ENCODE assay signal across 8 mouse cellular contexts in genomic region chr9:120433747-120434146, GRCm38 (mm10). TPM values are rescaled to one million over a fixed set of nuclear protein-coding genes. Genes with fewer than 3 reads are reported as not detected.
DNase-seq lines count a peak whose midpoint lies in the region; ATAC-seq and TF ChIP-seq lines count a peak whose summit lies in the region.

No protein-coding gene starts in this region.

- H3K9ac ChIP-seq in heart, adult 2 months (ENCODE audit: low read depth, low read length): no peak overlapping the region
- no peak overlapping the region for H3K9ac ChIP-seq in forebrain, embryonic 12.5 days
- H3K9ac ChIP-seq in hindbrain, embryonic 13.5 days: no peak overlapping the region
- H3K9ac ChIP-seq in midbrain, embryonic 13.5 days (replicated peaks): no peak overlapping the region

- DNase-seq in heart, adult 2 months: peak; percentile 67 to 68
- no peak for DNase-seq in heart, postnatal 25 days (ENCODE audit: low spot score)
- DNase-seq in c-Kit-positive CD71-positive TER-119-positive erythroid progenitor cells, embryonic 14.5 days (ENCODE audit: low spot score): peak; percentile 71
- peak; percentile 50 to 59 for DNase-seq in left cerebral cortex, postnatal 36 days (ENCODE audit: low spot score in 2 of 2)
- peak; percentile 39 to 58 for DNase-seq in spleen, adult 2 months (ENCODE audit: low read depth in 1 of 2, low spot score in 2 of 2)

- H3K36me3 ChIP-seq in heart, adult 2 months (ENCODE audit: control insufficient read depth, insufficient read depth, low read length): no peaks in the 10 kb centered on the region
- H3K36me3 ChIP-seq in forebrain, embryonic 12.5 days (replicated peaks): no peaks in the 10 kb centered on the region
- H3K36me3 ChIP-seq in hindbrain, embryonic 13.5 days: no peaks in the 10 kb centered on the region
- H3K36me3 ChIP-seq in midbrain, embryonic 13.5 days: no peaks in the 10 kb centered on the region
- H3K36me3 ChIP-seq in spleen, adult 2 months (ENCODE audit: control insufficient read depth, insufficient read depth, low read length): no peaks in the 10 kb centered on the region

- intact Hi-C loops in heart, adult 2 months (cut with DNase I): loop anchor here (1.0 kb wide), 2 partner anchors 63 to 137 kb away; no protein-coding TSS in a partner anchor
- intact Hi-C loops in heart, postnatal 25 days (cut with DNase I): loop anchor here (1.0 to 5.0 kb wide), 2 partner anchors 63 to 149 kb away; no protein-coding TSS in a partner anchor
- intact Hi-C loops in left cerebral cortex, postnatal 36 days (cut with DNase I): loop anchor here (1.0 to 10.0 kb wide), 2 partner anchors 63 to 141 kb away; partner anchors contain the start of gene Rpl14

- no peak for TF ChIP-seq POLR2A in heart, adult 2 months (IDR thresholded peaks at IDR 0.05; ENCODE audit: insufficient read depth, low read depth, low read length)
- no peak for TF ChIP-seq POLR2A in spleen, adult 2 months (IDR thresholded peaks at IDR 0.05; ENCODE audit: low read depth, low read length)

- no peak overlapping the region for H3K27ac ChIP-seq in heart, adult 2 months
- no peak overlapping the region for H3K27ac ChIP-seq in forebrain, embryonic 12.5 days
- H3K27ac ChIP-seq in hindbrain, embryonic 13.5 days: no peak overlapping the region
- H3K27ac ChIP-seq in midbrain, embryonic 13.5 days: no peak overlapping the region
- no peak overlapping the region for H3K27ac ChIP-seq in spleen, adult 2 months (ENCODE audit: insufficient read depth, low read length)

- ATAC-seq in forebrain, embryonic 12.5 days (ENCODE audit: low FRiP score): peak; percentile 53
- ATAC-seq in hindbrain, embryonic 13.5 days (ENCODE audit: low FRiP score): peak; percentile 65; the same call in 1 of the 2 replicates
- ATAC-seq in midbrain, embryonic 13.5 days: peak; percentile 66

- no peaks in the 10 kb centered on the region for H3K4me1 ChIP-seq in heart, adult 2 months (ENCODE audit: control insufficient read depth, insufficient read depth, low read length)
- H3K4me1 ChIP-seq in forebrain, embryonic 12.5 days: peaks cover 20% of the 10 kb centered on the region
- H3K4me1 ChIP-seq in hindbrain, embryonic 13.5 days (replicated peaks): no peaks in the 10 kb centered on the region
- H3K4me1 ChIP-seq in midbrain, embryonic 13.5 days (replicated peaks): peaks cover 8% of the 10 kb centered on the region
- H3K4me1 ChIP-seq in spleen, adult 2 months (ENCODE audit: control insufficient read depth, insufficient read depth, insufficient read length): no peaks in the 10 kb centered on the region

- H3K9me3 ChIP-seq in forebrain, embryonic 12.5 days: no peaks in the 10 kb centered on the region
- no peaks in the 10 kb centered on the region for H3K9me3 ChIP-seq in hindbrain, embryonic 13.5 days
- no peaks in the 10 kb centered on the region for H3K9me3 ChIP-seq in midbrain, embryonic 13.5 days

- H3K4me2 ChIP-seq in forebrain, embryonic 12.5 days: no peak overlapping the region
- no peak overlapping the region for H3K4me2 ChIP-seq in hindbrain, embryonic 13.5 days
- H3K4me2 ChIP-seq in midbrain, embryonic 13.5 days (replicated peaks): no peak overlapping the region

- TF ChIP-seq CTCF in heart, adult 2 months (IDR thresholded peaks at IDR 0.05): no peak
- peak; percentile 97 for TF ChIP-seq CTCF in spleen, adult 2 months (IDR thresholded peaks at IDR 0.05; ENCODE audit: extremely low read depth, insufficient read depth, insufficient read length, insufficient replicate concordance)

- H3K79me2 ChIP-seq in heart, adult 2 months (replicated peaks; ENCODE audit: control insufficient read depth, insufficient read depth, low read length): no peaks in the 10 kb centered on the region

- no peaks in the 10 kb centered on the region for H3K27me3 ChIP-seq in heart, adult 2 months (ENCODE audit: control insufficient read depth, insufficient read depth, low read length)
- H3K27me3 ChIP-seq in forebrain, embryonic 12.5 days: no peaks in the 10 kb centered on the region
- peaks cover 15% of the 10 kb centered on the region for H3K27me3 ChIP-seq in hindbrain, embryonic 13.5 days
- H3K27me3 ChIP-seq in midbrain, embryonic 13.5 days: peaks cover 7% of the 10 kb centered on the region; the same call in 1 of the 2 replicates
- no peaks in the 10 kb centered on the region for H3K27me3 ChIP-seq in spleen, adult 2 months (ENCODE audit: control insufficient read depth, insufficient read depth, low read length)

- TF ChIP-seq EP300 in heart, adult 2 months (IDR thresholded peaks at IDR 0.05; ENCODE audit: insufficient read depth, low read depth, low read length): peak; percentile 61; the same call in 1 of the 2 replicates

- no peak overlapping the region for H3K4me3 ChIP-seq in heart, adult 2 months
- no peak overlapping the region for H3K4me3 ChIP-seq in forebrain, embryonic 12.5 days (replicated peaks)
- no peak overlapping the region for H3K4me3 ChIP-seq in hindbrain, embryonic 13.5 days
- no peak overlapping the region for H3K4me3 ChIP-seq in midbrain, embryonic 13.5 days (replicated peaks)
- H3K4me3 ChIP-seq in spleen, adult 2 months (ENCODE audit: extremely low read depth, insufficient read depth, insufficient read length): no peak overlapping the region

- 29% methylated on average over 8 of the region's 8 CpGs for WGBS in heart, adult 2 months
- WGBS in forebrain, embryonic 12.5 days: 33% methylated on average over 8 of the region's 8 CpGs
- 26% methylated on average over 8 of the region's 8 CpGs for WGBS in hindbrain, embryonic 13.5 days
- WGBS in midbrain, embryonic 13.5 days: 29% methylated on average over 8 of the region's 8 CpGs
- 30% methylated on average over 8 of the region's 8 CpGs for WGBS in spleen, adult 2 months

RNA-seq across cellular contexts. Expression of gene Eif1b, which starts 58.3 kb away (rescaled TPM):
- 10 to 100 TPM; 64.9 to 65.9 TPM for total RNA-seq in heart, adult 2 months (2021)
- 38.0 and 38.3 TPM in 2 replicates for polyA plus RNA-seq in heart, adult 2 months (2012; rRNA removed)
- 10 to 100 TPM; 58.2 to 65.9 TPM for total RNA-seq in heart, postnatal 25 days (2021)
- polyA plus RNA-seq in forebrain, embryonic 12.5 days (2016; fragmentation: Nextera tagmentation; extraction: Ambion mirVana): 407 and 434 TPM in 2 replicates
- 330 and 337 TPM in 2 replicates for polyA plus RNA-seq in hindbrain, embryonic 13.5 days (2015; fragmentation: Nextera tagmentation; extraction: Ambion mirVana)
- 100 to 1,000 TPM; 149 to 162 TPM for total RNA-seq in left cerebral cortex, postnatal 36 days (2021)
- 328 and 344 TPM in 2 replicates for polyA plus RNA-seq in midbrain, embryonic 13.5 days (2015; fragmentation: Nextera tagmentation; extraction: Ambion mirVana)
- polyA plus RNA-seq in spleen, adult 2 months (2012; rRNA removed): 33.3 and 52.1 TPM in 2 replicates
